Mouse (Mus musculus) layer of hippocampus, adult 11-12 months (tissue): ENCODE results near the gene Zfp426.

ENCODE experiments used
- DNase-seq: peaks from one replicate; pipeline ENCODE4 v3.0.0; 2022; ENCODE audit warnings: low spot score

The Zfp426 gene

GRCm38 (mm10) chr9:20453647-20454046, 38.9 kb downstream of the Zfp426 start:
- no peak for DNase-seq

GRCm38 (mm10) chr9:20451493-20451892, 41.1 kb downstream of the Zfp426 start:
- DNase-seq: no peak

- DNase-seq: no peak
Measured at GRCm38 (mm10) chr9:20443183-20443783, 49.3 kb downstream of the Zfp426 start.

- no peak for DNase-seq
Measured at GRCm38 (mm10) chr9:20430004-20430403, 62.5 kb downstream of the Zfp426 start.
